Mouse (Mus musculus) liver, embryonic 14.5 days (tissue): ENCODE data around the gene Spryd4.

Experiments
- CTCF ChIP-seq: IDR thresholded peaks from 2 replicates; pipeline ENCODE4 v1.5.1; 2016; ENCODE audit warnings: antibody characterized with exemption, low read depth, control low read depth
- EP300 ChIP-seq: IDR thresholded peaks from 2 replicates; pipeline ENCODE4 v1.6.1; 2016; ENCODE audit warnings: antibody characterized with exemption, low read depth

- TF ChIP-seq EP300: no peak
- TF ChIP-seq CTCF: peak; percentile 24; the same call in 1 of the 2 replicates
Observed at GRCm38 (mm10) chr10:128221533-128222286, 10.1 kb upstream of the Spryd4 start.
